Mouse (Mus musculus): Measurements from ENCODE around the gene Sec22c.

DNA sequence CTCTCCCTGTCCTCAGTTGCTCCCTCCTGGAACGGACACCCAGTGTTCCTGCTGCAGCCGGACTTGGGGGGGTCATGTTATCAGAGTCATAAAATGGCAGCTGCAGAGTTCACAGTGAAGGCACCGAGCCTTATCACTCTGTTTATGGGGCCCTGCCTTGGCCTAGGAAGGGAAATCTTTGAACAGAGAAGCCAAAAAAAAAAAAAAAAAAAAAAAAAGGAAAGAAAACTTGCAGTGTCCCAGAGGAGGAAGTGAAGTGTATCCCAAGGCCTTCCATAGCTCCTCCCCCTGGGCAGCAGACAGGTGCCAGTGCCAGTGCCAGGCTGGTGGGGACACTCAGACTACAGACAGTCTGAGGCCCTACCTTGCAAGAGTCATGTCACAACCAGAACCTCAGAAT lies 60.4 kb downstream of the Sec22c start:
- TF ChIP-seq CTCF (IDR thresholded peaks at IDR 0.05) (no peak), POLR2A (IDR thresholded peaks at IDR 0.05; ENCODE audit: insufficient read depth, low read depth, low read length) (no peak)
